Mouse (Mus musculus) left cerebral cortex, adult 2 months (tissue): Measurements from ENCODE around the gene Rpl41. TPM values are rescaled to one million over a fixed set of nuclear protein-coding genes. Genes with fewer than 3 reads are reported as not detected.

ENCODE experiments used
- DNase-seq, 2 experiments: peaks; one replicate each; pipeline ENCODE4 v3.0.0; 2021 to 2022; ENCODE audit warnings: low spot score in 2 of 2, mixed read lengths in 1 of 2; ENCODE audit errors: extremely low spot score in 1 of 2
- H3K27ac ChIP-seq: fragments of 200-600 bp; 2 replicates; pipeline ENCODE4 v1.8.1; 2022
- H3K4me3 ChIP-seq: fragments of 200-600 bp; 2 replicates; pipeline ENCODE4 v1.8.1; 2022
- CTCF ChIP-seq: fragments of 200-600 bp; IDR thresholded peaks from 2 replicates; pipeline ENCODE4 v1.8.1; 2022; ENCODE audit warnings: antibody characterized with exemption, mild to moderate bottlenecking, moderate library complexity
- intact Hi-C: fragments of 180-260 bp; cut with DNase I; formaldehyde crosslinking; loops from one replicate; pipeline ENCODE4 v1.15.1; 2025
- microRNA-seq, 2 experiments: library from miRNA; unstranded; fragments of <30 nt; microRNA quantifications; one replicate each; pipeline ENCODE4 v1.2.0; 2021
- total RNA-seq, 2 experiments: library from RNA; stranded (reverse); gene quantifications; 2 replicates each; pipeline ENCODE4 v1.2.3; 2021

Rpl41 gene
- total RNA-seq, 2 experiments from 2014 or later, result 1,506 to 1,537 TPM

DNA sequence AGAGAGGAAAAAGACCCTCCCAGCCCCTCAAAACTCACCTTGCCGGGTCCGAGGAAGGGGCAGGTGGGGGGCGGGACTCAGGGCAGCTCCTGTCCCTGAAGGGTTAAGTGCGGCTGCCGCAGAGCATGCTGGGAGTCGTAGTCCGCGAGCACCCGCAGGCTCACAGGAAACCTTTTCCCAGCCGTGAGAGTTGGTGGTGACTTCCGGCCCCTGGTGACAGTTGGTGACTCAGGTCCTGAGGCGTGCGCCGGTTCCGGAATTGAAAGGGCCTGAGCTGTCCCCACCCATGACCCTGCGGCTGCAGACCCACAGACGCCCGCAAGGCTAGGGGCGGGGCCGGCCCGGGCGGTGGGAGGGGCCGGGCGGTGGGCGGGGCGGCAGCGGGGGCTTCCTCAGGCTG is 50.5 kb downstream of the Rpl41 start, which contains the start of gene Myl6b:
Myl6b (minus strand) TSS at position 96 of the 400 bp plus-strand sequence.
- peak; percentile 94 to 95 for DNase-seq
- intact Hi-C loops, result no loop called here
- Histone ChIP-seq H3K27ac (peak within 1 kb of the TSS; percentile 84), H3K4me3 (peak within 1 kb of the TSS; percentile 65)
- no peak; the same call in 1 of the 2 replicates for TF ChIP-seq CTCF

Small RNA genes within 50 kb of the gene (microRNA-seq; reads per million reads assigned to microRNA genes)
- gene Gm47275 (0 reads per million in 2 experiments), gene Mir6916 (0 reads per million in 2 experiments), gene Mir6917 (0 to 0.73 reads per million in 2 experiments)

Other genes starting within 250 kb of the Rpl41 start
- 10 to 100 TPM; 15.8 TPM for gene Pan2, start 246.0 kb downstream of the Rpl41 start, total RNA-seq
- gene Cnpy2, start 226.8 kb downstream of the Rpl41 start, total RNA-seq, result 10 to 100 TPM; 66.8 to 67.5 TPM
- 100 to 1,000 TPM; 216 to 218 TPM for gene Cs, start 211.6 kb downstream of the Rpl41 start, total RNA-seq
- 10 to 100 TPM; 53.0 to 54.6 TPM for gene Coq10a, start 180.3 kb downstream of the Rpl41 start, total RNA-seq
- 10 to 100 TPM; 60.8 to 63.9 TPM for gene Ankrd52, start 172.2 kb downstream of the Rpl41 start, total RNA-seq
- gene Slc39a5, start 148.1 kb downstream of the Rpl41 start, total RNA-seq, result not detected
- 10 to 100 TPM; 87.0 to 91.1 TPM for gene Nabp2, start 137.8 kb downstream of the Rpl41 start, total RNA-seq
- gene Rnf41, start 137.6 kb downstream of the Rpl41 start, total RNA-seq, result 10 to 100 TPM; 74.0 to 76.6 TPM
- gene Smarcc2, start 90.1 kb downstream of the Rpl41 start, total RNA-seq, result 100 to 1,000 TPM; 253 to 254 TPM
- 100 to 1,000 TPM; 555 to 562 TPM for gene Myl6, start 55.2 kb downstream of the Rpl41 start, total RNA-seq
- 10 to 100 TPM; 30.7 to 32.9 TPM for gene Myl6b, start 50.6 kb downstream of the Rpl41 start, total RNA-seq
- 10 to 100 TPM; 10.2 to 10.4 TPM for gene Esyt1, start 23.4 kb downstream of the Rpl41 start, total RNA-seq
- gene Zc3h10, start 1.5 kb downstream of the Rpl41 start, total RNA-seq, result 10 to 100 TPM; 12.4 to 15.7 TPM
- 10 to 100 TPM; 51.7 to 58.0 TPM for gene Pa2g4, start 16.7 kb upstream of the Rpl41 start, total RNA-seq
- gene Erbb3, start 40.3 kb upstream of the Rpl41 start, total RNA-seq, result 1 to 10 TPM; 5.0 to 5.4 TPM
- gene Rps26, start 77.4 kb upstream of the Rpl41 start, total RNA-seq, result 100 to 1,000 TPM; 211 to 235 TPM
- gene Ikzf4, start 96.7 kb upstream of the Rpl41 start, total RNA-seq, result 10 to 100 TPM; 16.2 to 16.8 TPM
- 10 to 100 TPM; 11.3 to 12.3 TPM for gene Suox, start 124.8 kb upstream of the Rpl41 start, total RNA-seq
- gene Rab5b, start 147.0 kb upstream of the Rpl41 start, total RNA-seq, result 100 to 1,000 TPM; 123 to 132 TPM
- under 1 TPM; 0.36 to 0.75 TPM for gene Pmel, start 154.9 kb upstream of the Rpl41 start, total RNA-seq
- gene Cdk2, start 155.7 kb upstream of the Rpl41 start, total RNA-seq, result 1 to 10 TPM; 2.2 to 2.6 TPM
- 1 to 10 TPM; 7.4 to 7.9 TPM for gene Dgka, start 195.6 kb upstream of the Rpl41 start, total RNA-seq
- gene Pym1, start 198.6 kb upstream of the Rpl41 start, total RNA-seq, result 10 to 100 TPM; 27.1 to 27.8 TPM
- under 1 TPM; 0.48 to 0.63 TPM for gene Mmp19, start 241.6 kb upstream of the Rpl41 start, total RNA-seq